Mouse (Mus musculus) bone marrow, adult 2 months (tissue): ENCODE data around the gene Foxb1. TPM values are rescaled to one million over a fixed set of nuclear protein-coding genes. Genes with fewer than 3 reads are reported as not detected.

Source experiments
- H3K27ac ChIP-seq: fragments of 200-500 bp; 2 replicates; pipeline ENCODE4 v1.5.1; 2012; ENCODE audit warnings: low read depth, mild to moderate bottlenecking, control low read depth, inconsistent platforms, low read length; ENCODE audit not compliant: control insufficient read depth, poor library complexity, insufficient read depth
- H3K4me1 ChIP-seq: fragments of 200-500 bp; 2 replicates; pipeline ENCODE4 v1.6.1; 2011; ENCODE audit warnings: low read length; ENCODE audit not compliant: control insufficient read depth, insufficient read depth
- H3K4me3 ChIP-seq: fragments of 200-500 bp; replicated peaks from 2 replicates; pipeline ENCODE3; 2011; ENCODE audit warnings: mild to moderate bottlenecking, low read depth, low read length, control low read depth; ENCODE audit not compliant: control insufficient read depth
- CTCF ChIP-seq: fragments of 200-500 bp; IDR thresholded peaks from 2 replicates; pipeline ENCODE4 v1.5.1; 2011; ENCODE audit warnings: low read length, control low read depth; ENCODE audit not compliant: control insufficient read depth, insufficient read depth
- POLR2A ChIP-seq: fragments of 200-500 bp; IDR thresholded peaks from 2 replicates; pipeline ENCODE4 v1.6.1; 2011; ENCODE audit warnings: low read depth, mild to moderate bottlenecking, control low read depth, low read length, borderline replicate concordance; ENCODE audit not compliant: control insufficient read depth
- WGBS: fragments of 180-500 bp; shearing (Covaris S2); methylation state at CpG from one replicate; pipeline ENCODE4 v1.1.7; 2018; 5-methylcytosine and 5-hydroxymethylcytosine counted together
- polyA plus RNA-seq: library from polyadenylated mRNA; stranded (reverse); fragments of >200 nt; gene quantifications from 2 replicates; pipeline ENCODE4 v1.2.4, GENCODE M21; 2011; ENCODE audit warnings: low replicate concordance; ENCODE audit not compliant: missing spikeins, insufficient read depth, insufficient read length

Gene Foxb1
- polyA plus RNA-seq, 1 experiment, result not detected

DNA sequence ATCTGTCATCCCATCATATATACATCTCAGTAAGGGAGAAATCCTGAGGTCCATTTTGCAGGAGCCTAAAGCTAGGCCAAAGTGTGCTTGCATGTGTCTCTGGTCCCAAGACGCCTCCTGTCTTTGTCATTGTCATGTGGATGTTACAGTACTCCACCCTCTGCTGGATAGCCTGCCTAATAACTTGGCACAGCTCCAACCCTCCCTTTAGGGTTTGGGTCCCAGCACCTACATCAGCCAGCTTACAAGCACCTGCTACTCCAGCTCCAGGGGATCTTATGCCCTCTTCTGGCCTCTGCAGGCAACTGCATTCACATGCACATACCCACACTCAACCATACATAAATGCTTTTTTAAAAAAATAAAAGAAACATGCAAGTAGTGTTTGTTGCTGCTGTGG, 12.8 kb downstream of the Foxb1 start:
- no peaks in the 10 kb centered on the region for H3K4me1 ChIP-seq
- H3K4me3 ChIP-seq, result no peak overlapping the region
- no peak overlapping the region for H3K27ac ChIP-seq
- TF ChIP-seq CTCF (peak; percentile 19; the same call in 1 of the 2 replicates), POLR2A (no peak)
- 75% methylated on average over 1 of the region's 1 CpGs for WGBS

DNA sequence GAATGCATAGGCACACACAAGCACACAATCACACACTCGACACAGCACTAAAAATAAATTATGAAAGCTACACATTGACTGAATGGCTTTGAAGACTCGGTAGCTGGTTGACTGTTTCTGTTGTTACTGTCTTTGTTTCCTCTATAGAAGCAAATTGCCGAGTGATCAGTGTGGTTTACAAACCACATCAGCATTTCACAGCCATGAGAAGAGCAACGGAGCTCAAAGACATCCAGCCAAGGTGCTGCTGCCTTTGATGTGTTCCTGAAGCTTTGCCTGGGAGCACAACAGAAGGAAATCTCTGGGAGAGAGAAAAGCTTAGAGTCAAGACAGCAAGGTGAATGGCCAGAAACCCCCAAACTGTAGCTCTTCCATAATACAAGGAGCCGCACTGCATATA, 32.0 kb downstream of the Foxb1 start:
- TF ChIP-seq CTCF (no peak), POLR2A (no peak)
- 31% methylated on average over 5 of the region's 5 CpGs for WGBS
- Histone ChIP-seq H3K4me1 (peaks cover 1% of the 10 kb centered on the region; the same call in 1 of the 2 replicates), H3K27ac (no peak overlapping the region), H3K4me3 (no peak overlapping the region)

DNA sequence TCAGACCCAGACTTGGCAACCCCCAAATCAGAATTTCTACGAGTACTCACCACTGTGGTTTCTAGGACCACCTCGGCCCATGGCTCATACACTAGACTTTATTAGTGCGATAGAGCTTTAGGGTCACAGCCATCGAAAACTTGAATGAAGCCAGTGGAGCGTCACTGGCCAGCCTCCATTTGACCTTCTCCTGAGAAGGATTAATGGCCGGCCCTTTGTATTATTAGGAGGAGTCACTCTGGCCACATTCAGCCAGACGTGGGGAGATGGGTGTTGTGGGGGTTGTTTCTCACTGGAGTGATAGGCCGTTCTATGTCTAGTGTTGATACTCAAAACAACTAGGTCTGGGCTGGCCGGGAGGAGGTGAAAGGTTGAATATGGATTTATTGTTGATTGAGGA, 42.3 kb downstream of the Foxb1 start:
- no peak overlapping the region for H3K27ac ChIP-seq
- 87% methylated on average over 9 of the region's 9 CpGs for WGBS
- no peaks in the 10 kb centered on the region; the same call in 1 of the 2 replicates for H3K4me1 ChIP-seq
- TF ChIP-seq CTCF (no peak), POLR2A (no peak)
- H3K4me3 ChIP-seq, result no peak overlapping the region

DNA sequence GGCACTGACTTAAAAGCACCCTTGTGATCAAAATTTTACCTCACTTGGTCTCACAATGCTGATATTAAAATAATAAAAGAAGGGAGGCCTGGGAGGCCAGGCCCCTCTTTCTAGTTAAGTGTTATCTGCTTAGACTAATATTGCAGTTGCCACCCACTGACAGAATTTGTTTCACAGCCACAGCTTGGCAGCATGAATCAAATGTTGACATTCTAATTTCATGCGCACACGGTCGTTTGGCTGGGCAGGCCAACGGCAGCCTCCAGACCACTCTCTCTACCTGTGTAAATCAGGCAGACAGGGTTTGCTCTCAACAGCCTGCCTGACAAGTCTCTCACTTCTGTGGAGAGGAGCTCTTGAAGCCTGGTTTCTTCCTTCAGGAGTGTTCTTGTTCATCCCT, 44.4 kb downstream of the Foxb1 start:
- WGBS, result 24% methylated on average over 4 of the region's 4 CpGs

DNA sequence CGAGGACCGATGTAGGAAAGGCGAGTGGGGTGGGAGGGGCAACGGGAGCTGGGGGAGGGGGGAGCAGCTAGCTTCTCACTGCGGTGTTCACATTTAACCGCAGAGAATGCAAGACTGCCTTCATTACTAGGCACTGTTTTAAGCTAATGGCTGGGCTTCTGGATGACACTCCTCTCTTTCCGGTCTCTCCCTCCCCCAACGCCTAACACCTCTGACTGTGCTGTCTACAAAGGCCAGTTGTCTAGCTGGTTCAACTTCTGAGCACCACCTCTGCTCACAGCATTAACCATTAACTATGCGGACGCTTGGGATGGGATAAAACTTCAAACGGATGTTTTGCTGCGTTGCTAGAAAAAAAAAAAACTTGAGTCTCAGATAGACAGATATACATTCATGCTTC, 45.3 kb downstream of the Foxb1 start:
- TF ChIP-seq POLR2A (no peak), CTCF (no peak)
- Histone ChIP-seq H3K27ac (no peak overlapping the region), H3K4me3 (no peak overlapping the region), H3K4me1 (peaks cover 2% of the 10 kb centered on the region; the same call in 1 of the 2 replicates)
- WGBS, result 8% methylated on average over 12 of the region's 12 CpGs

More for the DNA sequence above, 44.4 kb downstream of the Foxb1 start:
- Histone ChIP-seq H3K27ac (no peak overlapping the region), H3K4me1 (peaks cover 2% of the 10 kb centered on the region; the same call in 1 of the 2 replicates), H3K4me3 (no peak overlapping the region)
- TF ChIP-seq CTCF (no peak), POLR2A (no peak)

DNA sequence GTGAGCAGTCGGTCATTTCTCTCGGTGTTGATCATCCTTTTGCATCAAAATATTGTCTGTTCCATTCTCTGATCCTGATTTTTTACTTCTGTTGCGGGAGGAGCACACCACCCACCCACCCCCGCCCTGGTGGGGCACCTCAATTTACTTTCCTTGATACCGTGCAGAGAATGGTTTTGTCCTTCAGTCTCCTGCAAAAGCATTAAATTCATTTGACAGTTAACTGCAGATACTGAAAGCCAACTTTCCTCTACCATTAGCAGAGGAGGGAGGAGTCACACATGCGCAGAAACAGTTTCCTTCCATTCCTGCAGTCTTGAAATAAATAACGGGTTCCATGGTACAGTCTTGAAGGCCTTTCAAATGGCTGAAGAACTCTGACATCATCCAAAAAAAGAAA, 46.4 kb downstream of the Foxb1 start:
- H3K27ac ChIP-seq, result no peak overlapping the region
- 62% methylated on average over 7 of the region's 7 CpGs for WGBS
- peaks cover 2% of the 10 kb centered on the region; the same call in 1 of the 2 replicates for H3K4me1 ChIP-seq
- no peak overlapping the region for H3K4me3 ChIP-seq
- TF ChIP-seq CTCF (no peak), POLR2A (no peak)

DNA sequence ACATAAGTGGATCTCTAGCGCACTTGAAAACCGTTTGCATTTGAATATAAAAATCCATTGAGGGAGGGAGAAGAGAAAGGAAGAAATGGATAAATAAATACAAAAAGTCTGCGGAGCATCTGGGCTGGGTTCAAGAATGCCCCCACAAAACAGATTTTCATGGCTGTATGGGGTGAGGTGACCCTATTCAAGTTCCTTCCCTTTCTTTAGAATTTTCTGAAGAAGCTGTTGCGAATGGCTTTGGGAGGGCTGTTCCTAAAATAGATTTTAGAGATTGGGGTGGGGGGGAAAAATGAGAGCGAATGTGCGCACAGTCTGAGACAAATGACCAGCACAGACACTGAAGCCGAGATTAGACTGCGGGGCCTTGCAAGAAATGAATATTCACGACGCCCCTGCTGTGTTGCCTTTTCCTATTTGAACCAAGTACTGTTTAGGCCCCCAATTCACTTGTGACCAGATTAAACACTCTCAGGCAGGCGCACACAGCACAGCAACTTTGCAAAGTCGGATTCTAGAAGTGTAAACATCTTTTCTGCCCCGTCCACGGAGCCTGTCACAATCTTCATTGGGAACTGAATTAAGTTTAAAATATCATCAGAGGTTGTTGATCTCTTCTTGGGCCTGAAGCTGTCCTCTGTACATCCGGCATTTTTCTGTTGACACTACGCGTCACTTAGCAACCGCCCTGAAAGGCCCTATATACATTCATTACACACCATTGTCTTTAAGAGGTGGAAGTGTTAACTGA, 47.0 kb downstream of the Foxb1 start:
- H3K4me1 ChIP-seq, result peaks cover 2% of the 10 kb centered on the region; the same call in 1 of the 2 replicates
- no peak overlapping the region for H3K27ac ChIP-seq
- no peak overlapping the region for H3K4me3 ChIP-seq
- 63% methylated on average over 18 of the region's 18 CpGs for WGBS
- TF ChIP-seq CTCF, result no peak
- TF ChIP-seq POLR2A, result no peak

DNA sequence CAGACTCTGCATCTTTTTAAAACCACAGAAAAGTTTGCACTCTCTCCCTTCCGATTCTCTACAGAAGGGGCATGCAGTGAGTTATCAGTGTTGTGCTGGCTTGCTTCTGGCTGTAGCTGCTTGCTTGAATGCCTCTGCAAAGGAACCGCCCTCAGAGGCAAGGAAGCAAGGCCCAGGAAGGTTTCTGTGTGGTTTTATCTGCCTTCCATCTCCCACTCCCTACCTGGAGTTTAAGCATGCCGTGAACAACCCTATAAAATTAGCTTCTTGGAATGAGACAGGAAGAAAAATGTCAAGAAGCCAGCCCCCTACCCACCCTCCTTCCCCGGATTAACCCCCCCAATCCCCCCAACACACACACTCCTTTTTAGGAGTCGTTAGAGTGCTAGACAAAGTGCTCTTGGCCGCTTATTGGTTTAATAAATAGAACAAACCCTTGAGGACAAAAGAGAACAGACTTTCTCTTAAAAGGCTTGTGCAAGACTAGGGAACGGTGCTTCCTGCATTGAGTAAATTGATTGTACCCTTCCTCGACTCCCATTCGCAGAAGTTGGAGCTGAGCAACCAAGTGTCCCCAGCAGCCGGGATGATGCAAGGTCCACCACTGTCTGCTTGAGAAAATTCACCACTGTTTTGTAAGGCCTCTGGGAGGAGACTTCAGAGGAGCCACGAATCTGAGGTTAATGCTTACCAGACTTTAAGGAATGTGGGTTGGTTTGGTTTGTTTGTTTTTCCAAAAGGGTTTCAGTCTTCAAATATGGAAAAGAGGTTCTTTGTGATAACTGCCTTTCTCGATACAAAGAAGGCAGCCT, 47.8 kb downstream of the Foxb1 start:
- no peak overlapping the region; the same call in 1 of the 2 replicates for H3K27ac ChIP-seq
- TF ChIP-seq POLR2A (no peak), CTCF (no peak)
- H3K4me1 ChIP-seq, result peaks cover 2% of the 10 kb centered on the region; the same call in 1 of the 2 replicates
- no peak overlapping the region for H3K4me3 ChIP-seq
- WGBS, result 24% methylated on average over 12 of the region's 12 CpGs

Other genes starting within 250 kb of the Foxb1 start
- 42.5 and 63.5 TPM in 2 replicates for gene Bnip2, start 228.5 kb upstream of the Foxb1 start, polyA plus RNA-seq